Mouse (Mus musculus): ENCODE results near the gene Ctnna2. TPM values are rescaled to one million over a fixed set of nuclear protein-coding genes. Genes with fewer than 3 reads are reported as not detected.

Gene Ctnna2
- total and polyA plus RNA-seq, 2 experiments from 2014 or later = 0.22 TPM; not detected in 1

GRCm38 (mm10) chr6:77306796-77307195, 672.7 kb downstream of the Ctnna2 start:
- no peaks in the 10 kb centered on the region for H3K27me3 ChIP-seq (ENCODE audit: control insufficient read depth, insufficient read depth, low read length)
- no peaks in the 10 kb centered on the region for H3K4me1 ChIP-seq (ENCODE audit: control insufficient read depth, insufficient read depth)
- H3K36me3 ChIP-seq (replicated peaks; ENCODE audit: control insufficient read depth, insufficient read depth, low read length) = no peaks in the 10 kb centered on the region
- DNase-seq (ENCODE audit: low spot score) = no peak
- H3K9me3 ChIP-seq (replicated peaks; ENCODE audit: control insufficient read depth, low read length) = no peaks in the 10 kb centered on the region
- no peak for ATAC-seq (ENCODE audit: insufficient read depth, low read depth)
- no peak overlapping the region for H3K9ac ChIP-seq (replicated peaks; ENCODE audit: low read depth, low read length)
- WGBS = 90% methylated on average over 3 of the region's 3 CpGs
- H3K27ac ChIP-seq (ENCODE audit: low read depth) = no peak overlapping the region
- TF ChIP-seq CTCF (IDR thresholded peaks at IDR 0.05; ENCODE audit: low read depth) = no peak
- TF ChIP-seq EP300 (IDR thresholded peaks at IDR 0.05; ENCODE audit: low read depth) = no peak
- no peak overlapping the region for H3K4me2 ChIP-seq (ENCODE audit: low read depth, low read length)
- H3K4me3 ChIP-seq (ENCODE audit: low read depth, low read length) = no peak overlapping the region

DNA sequence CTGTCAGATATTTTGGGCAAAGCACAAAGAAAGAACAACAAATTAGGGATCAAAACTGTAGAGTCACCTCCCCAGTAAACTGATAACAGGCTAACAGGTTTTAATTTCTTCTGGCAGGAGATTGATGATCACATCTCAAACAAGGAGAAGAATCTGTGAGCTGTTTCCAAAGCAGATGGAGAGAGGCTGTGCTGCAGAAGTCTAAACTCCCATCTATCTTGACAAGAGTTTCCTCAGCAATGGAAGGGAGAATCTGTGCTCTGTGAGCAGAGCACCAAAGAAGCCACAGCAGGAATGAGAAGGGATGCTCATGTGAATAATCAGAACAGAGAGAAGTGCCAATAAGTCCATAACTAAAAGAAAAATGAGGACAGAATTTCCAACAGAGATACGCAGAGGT, 678.2 kb downstream of the Ctnna2 start:
- no peak overlapping the region for H3K4me2 ChIP-seq (ENCODE audit: low read depth, low read length)
- no peaks in the 10 kb centered on the region for H3K27me3 ChIP-seq (ENCODE audit: control insufficient read depth, insufficient read depth, low read length)
- no peaks in the 10 kb centered on the region for H3K9me3 ChIP-seq (replicated peaks; ENCODE audit: control insufficient read depth, low read length)
- H3K4me1 ChIP-seq (ENCODE audit: control insufficient read depth, insufficient read depth) = no peaks in the 10 kb centered on the region
- ATAC-seq (ENCODE audit: insufficient read depth, low read depth) (no peak), DNase-seq (ENCODE audit: low spot score) (no peak)
- TF ChIP-seq CTCF (IDR thresholded peaks at IDR 0.05; ENCODE audit: low read depth) (no peak), EP300 (IDR thresholded peaks at IDR 0.05; ENCODE audit: low read depth) (no peak)
- WGBS = 70% methylated on average over 1 of the region's 1 CpGs
- H3K27ac ChIP-seq (ENCODE audit: low read depth) = no peak overlapping the region
- H3K36me3 ChIP-seq (replicated peaks; ENCODE audit: control insufficient read depth, insufficient read depth, low read length) = no peaks in the 10 kb centered on the region
- H3K9ac ChIP-seq (replicated peaks; ENCODE audit: low read depth, low read length) = no peak overlapping the region
- H3K4me3 ChIP-seq (ENCODE audit: low read depth, low read length) = no peak overlapping the region

DNA sequence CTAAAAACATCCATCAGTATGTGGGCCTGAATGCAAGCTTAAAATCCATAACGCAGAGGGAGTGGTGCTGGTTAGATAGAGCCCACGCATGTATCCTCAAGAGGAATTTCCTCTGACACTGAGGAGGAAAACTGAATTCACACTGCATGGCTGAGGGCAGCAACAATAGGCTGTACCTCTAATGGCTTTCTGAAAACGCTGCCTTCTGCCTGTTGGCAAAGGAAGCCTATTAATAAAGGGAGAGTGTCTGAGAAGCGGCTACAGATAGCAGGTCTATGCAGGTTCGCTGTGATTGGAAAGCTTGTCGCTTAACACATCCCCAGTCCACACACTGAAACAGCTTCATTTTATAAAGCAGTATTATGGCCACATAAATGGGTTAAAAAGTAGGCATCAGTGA, 688.1 kb downstream of the Ctnna2 start:
- no peak overlapping the region for H3K27ac ChIP-seq (ENCODE audit: low read depth)
- no peaks in the 10 kb centered on the region for H3K9me3 ChIP-seq (replicated peaks; ENCODE audit: control insufficient read depth, low read length)
- 56% methylated on average over 6 of the region's 6 CpGs for WGBS
- TF ChIP-seq CTCF (IDR thresholded peaks at IDR 0.05; ENCODE audit: low read depth) = no peak
- TF ChIP-seq EP300 (IDR thresholded peaks at IDR 0.05; ENCODE audit: low read depth) = no peak
- DNase-seq (ENCODE audit: low spot score) (no peak), ATAC-seq (ENCODE audit: insufficient read depth, low read depth) (no peak)
- no peaks in the 10 kb centered on the region for H3K36me3 ChIP-seq (replicated peaks; ENCODE audit: control insufficient read depth, insufficient read depth, low read length)
- no peak overlapping the region for H3K4me2 ChIP-seq (ENCODE audit: low read depth, low read length)
- no peak overlapping the region for H3K4me3 ChIP-seq (ENCODE audit: low read depth, low read length)
- no peaks in the 10 kb centered on the region for H3K27me3 ChIP-seq (ENCODE audit: control insufficient read depth, insufficient read depth, low read length)
- no peaks in the 10 kb centered on the region for H3K4me1 ChIP-seq (ENCODE audit: control insufficient read depth, insufficient read depth)
- no peak overlapping the region for H3K9ac ChIP-seq (replicated peaks; ENCODE audit: low read depth, low read length)

GRCm38 (mm10) chr6:77288402-77288801, 691.1 kb downstream of the Ctnna2 start:
- Histone ChIP-seq H3K4me2 (ENCODE audit: low read depth, low read length) (no peak overlapping the region), H3K9me3 (replicated peaks; ENCODE audit: control insufficient read depth, low read length) (no peaks in the 10 kb centered on the region), H3K4me3 (ENCODE audit: low read depth, low read length) (no peak overlapping the region), H3K27ac (ENCODE audit: low read depth) (no peak overlapping the region), H3K9ac (replicated peaks; ENCODE audit: low read depth, low read length) (no peak overlapping the region), H3K4me1 (ENCODE audit: control insufficient read depth, insufficient read depth) (no peaks in the 10 kb centered on the region), H3K36me3 (replicated peaks; ENCODE audit: control insufficient read depth, insufficient read depth, low read length) (no peaks in the 10 kb centered on the region), H3K27me3 (ENCODE audit: control insufficient read depth, insufficient read depth, low read length) (no peaks in the 10 kb centered on the region)
- ATAC-seq (ENCODE audit: insufficient read depth, low read depth) (no peak), DNase-seq (ENCODE audit: low spot score) (no peak)
- TF ChIP-seq CTCF (IDR thresholded peaks at IDR 0.05; ENCODE audit: low read depth) (no peak), EP300 (IDR thresholded peaks at IDR 0.05; ENCODE audit: low read depth) (no peak)

GRCm38 (mm10) chr6:77286317-77286716, 693.2 kb downstream of the Ctnna2 start:
- Histone ChIP-seq H3K27me3 (ENCODE audit: control insufficient read depth, insufficient read depth, low read length) (no peaks in the 10 kb centered on the region), H3K27ac (ENCODE audit: low read depth) (no peak overlapping the region), H3K4me2 (ENCODE audit: low read depth, low read length) (no peak overlapping the region), H3K9ac (replicated peaks; ENCODE audit: low read depth, low read length) (no peak overlapping the region), H3K4me1 (ENCODE audit: control insufficient read depth, insufficient read depth) (no peaks in the 10 kb centered on the region), H3K4me3 (ENCODE audit: low read depth, low read length) (no peak overlapping the region), H3K36me3 (replicated peaks; ENCODE audit: control insufficient read depth, insufficient read depth, low read length) (no peaks in the 10 kb centered on the region), H3K9me3 (replicated peaks; ENCODE audit: control insufficient read depth, low read length) (no peaks in the 10 kb centered on the region)
- DNase-seq (ENCODE audit: low spot score) (no peak), ATAC-seq (ENCODE audit: insufficient read depth, low read depth) (no peak)
- 73% methylated on average over 5 of the region's 5 CpGs for WGBS
- TF ChIP-seq EP300 (IDR thresholded peaks at IDR 0.05; ENCODE audit: low read depth) (no peak), CTCF (IDR thresholded peaks at IDR 0.05; ENCODE audit: low read depth) (no peak)

GRCm38 (mm10) chr6:77278794-77279193, 700.7 kb downstream of the Ctnna2 start:
- ATAC-seq (ENCODE audit: insufficient read depth, low read depth) (no peak), DNase-seq (ENCODE audit: low spot score) (no peak)
- Histone ChIP-seq H3K4me1 (ENCODE audit: control insufficient read depth, insufficient read depth) (no peaks in the 10 kb centered on the region), H3K36me3 (replicated peaks; ENCODE audit: control insufficient read depth, insufficient read depth, low read length) (no peaks in the 10 kb centered on the region), H3K9me3 (replicated peaks; ENCODE audit: control insufficient read depth, low read length) (no peaks in the 10 kb centered on the region), H3K27ac (ENCODE audit: low read depth) (no peak overlapping the region), H3K9ac (replicated peaks; ENCODE audit: low read depth, low read length) (no peak overlapping the region), H3K27me3 (ENCODE audit: control insufficient read depth, insufficient read depth, low read length) (no peaks in the 10 kb centered on the region), H3K4me3 (ENCODE audit: low read depth, low read length) (no peak overlapping the region), H3K4me2 (ENCODE audit: low read depth, low read length) (no peak overlapping the region)
- 76% methylated on average over 5 of the region's 5 CpGs for WGBS
- TF ChIP-seq CTCF (IDR thresholded peaks at IDR 0.05; ENCODE audit: low read depth) (no peak), EP300 (IDR thresholded peaks at IDR 0.05; ENCODE audit: low read depth) (no peak)
